Mouse (Mus musculus): ENCODE measurements around the gene Fut1. TPM values are rescaled to one million over a fixed set of nuclear protein-coding genes. Genes with fewer than 3 reads are reported as not detected.

The Fut1 gene
- polyA plus RNA-seq, 1 experiment from 2014 or later: 0.61 TPM

DNA sequence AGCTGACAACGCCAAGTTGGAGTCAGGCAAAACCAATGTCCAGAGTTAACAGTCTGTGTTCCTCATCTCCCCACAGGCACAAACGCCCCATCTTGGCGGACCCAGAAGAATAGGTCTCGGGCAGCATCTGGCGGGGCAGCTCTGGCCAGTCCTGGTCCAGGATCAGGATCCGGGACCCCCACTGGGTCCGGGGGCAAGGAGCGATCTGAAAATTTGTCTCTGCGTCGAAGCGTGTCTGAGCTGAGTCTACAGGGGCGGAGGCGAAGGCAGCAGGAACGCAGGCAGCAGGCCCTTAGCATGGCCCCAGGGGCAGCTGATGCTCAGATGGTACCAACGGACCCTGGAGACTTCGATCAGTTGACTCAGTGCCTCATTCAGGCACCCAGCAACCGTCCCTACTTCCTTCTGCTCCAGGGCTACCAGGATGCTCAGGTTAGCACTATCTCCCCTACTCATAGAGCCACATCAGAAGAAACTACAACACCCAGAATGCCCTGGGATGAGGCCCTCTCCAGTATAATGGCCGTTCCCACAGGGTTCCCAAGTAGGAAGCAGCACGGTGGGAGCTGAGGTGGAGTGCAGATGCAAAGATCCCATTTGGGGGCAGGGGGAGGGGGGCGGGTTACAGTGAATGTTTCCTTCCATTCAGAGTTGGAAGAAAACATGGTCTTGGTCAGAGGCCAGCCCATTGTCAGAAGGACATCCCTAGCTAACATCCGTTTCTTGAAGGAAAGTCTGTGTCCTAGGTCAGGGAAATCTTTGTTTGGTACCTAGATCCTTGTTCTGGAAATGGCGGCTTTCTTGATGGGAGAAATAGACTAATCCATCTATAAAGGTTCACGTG is 13.2 kb downstream of the Fut1 start:
- Histone ChIP-seq H3K4me3 (no peak overlapping the region), H3K4me2 (replicated peaks) (no peak overlapping the region), H3K9ac (no peak overlapping the region), H3K27ac (no peak overlapping the region), H3K27me3 (peaks cover 29% of the 10 kb centered on the region), H3K36me3 (no peaks in the 10 kb centered on the region), H3K9me3 (no peaks in the 10 kb centered on the region), H3K4me1 (peaks cover 9% of the 10 kb centered on the region)
- no peak for ATAC-seq (ENCODE audit: insufficient number of reproducible peaks, insufficient read depth, low FRiP score, low TSS enrichment)
- 73% methylated on average over 23 of the region's 23 CpGs for WGBS

DNA sequence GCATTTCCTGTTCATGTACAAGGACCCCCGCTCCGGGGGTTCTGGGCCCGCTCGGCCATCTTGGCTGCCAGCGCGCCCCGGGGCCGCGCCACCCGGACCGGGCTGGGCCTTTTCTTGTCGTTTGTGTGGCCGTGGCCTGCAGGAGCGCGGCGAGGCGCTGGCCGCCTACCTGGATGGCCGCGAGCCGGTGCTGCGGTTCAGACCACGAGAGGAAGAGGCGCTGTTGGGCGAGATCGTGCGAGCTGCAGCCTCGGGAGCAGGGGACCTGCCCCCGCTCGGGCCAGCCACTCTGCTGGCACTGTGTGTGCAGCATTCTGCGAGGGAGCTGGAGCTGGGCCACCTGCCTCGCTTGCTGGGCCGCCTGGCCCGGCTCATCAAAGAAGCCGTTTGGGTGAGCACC is 15.4 kb downstream of the Fut1 start:
- peaks cover 8% of the 10 kb centered on the region; the same call in 1 of the 2 replicates for H3K36me3 ChIP-seq
- H3K4me3 ChIP-seq: peak overlapping the region; percentile 30
- 14% methylated on average over 31 of the region's 35 CpGs for WGBS
- H3K9ac ChIP-seq: peak overlapping the region; percentile 63
- H3K9me3 ChIP-seq: no peaks in the 10 kb centered on the region
- peaks cover 24% of the 10 kb centered on the region for H3K27me3 ChIP-seq
- H3K27ac ChIP-seq: 0 out of 2 replicates have a peak overlapping the region, but pooled peaks have one; percentile 6
- peaks cover 9% of the 10 kb centered on the region for H3K4me1 ChIP-seq
- ATAC-seq (ENCODE audit: insufficient number of reproducible peaks, insufficient read depth, low FRiP score, low TSS enrichment): no peak
- H3K4me2 ChIP-seq (replicated peaks): peak overlapping the region; percentile 54

DNA sequence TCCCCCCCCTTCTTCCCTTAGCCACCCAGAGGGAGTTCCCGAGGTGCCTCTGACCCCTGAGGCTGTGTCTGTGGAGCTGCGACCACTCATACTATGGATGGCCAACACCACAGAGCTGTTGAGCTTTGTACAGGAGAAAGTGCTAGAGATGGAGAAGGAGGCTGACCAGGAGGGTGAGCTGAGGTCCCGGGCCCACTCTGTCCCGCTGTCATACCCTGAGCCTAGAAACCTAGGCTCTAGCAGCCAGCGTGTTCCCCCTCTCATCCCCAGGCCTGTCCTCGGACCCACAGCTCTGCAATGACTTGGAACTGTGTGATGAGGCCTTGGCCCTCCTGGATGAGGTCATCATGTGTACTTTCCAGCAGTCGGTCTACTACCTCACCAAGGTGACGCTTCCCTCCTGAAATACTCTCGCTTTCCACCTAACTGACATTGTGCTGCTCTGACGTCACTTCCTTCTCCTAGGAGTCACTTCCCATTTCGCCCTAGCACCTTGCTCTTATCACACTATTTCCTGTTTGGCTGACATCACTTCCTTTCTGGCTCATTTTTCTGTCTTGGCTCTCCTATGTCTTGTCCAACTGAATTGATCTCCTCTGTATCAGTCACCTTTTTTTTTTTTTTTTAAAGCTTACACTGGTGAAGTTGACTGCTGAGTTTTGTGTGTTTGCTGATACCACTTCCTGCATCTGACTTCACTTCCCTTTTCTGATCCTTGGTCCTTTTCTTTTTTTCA is 18.0 kb downstream of the Fut1 start:
- no peak for ATAC-seq (ENCODE audit: insufficient number of reproducible peaks, insufficient read depth, low FRiP score, low TSS enrichment)
- Histone ChIP-seq H3K4me2 (replicated peaks) (no peak overlapping the region), H3K4me1 (peaks cover 16% of the 10 kb centered on the region), H3K4me3 (no peak overlapping the region), H3K9me3 (no peaks in the 10 kb centered on the region), H3K9ac (no peak overlapping the region), H3K36me3 (peaks cover 8% of the 10 kb centered on the region; the same call in 1 of the 2 replicates), H3K27me3 (peaks cover 6% of the 10 kb centered on the region; the same call in 1 of the 2 replicates), H3K27ac (0 out of 2 replicates have a peak overlapping the region, but pooled peaks have one; percentile 23)
- WGBS: 88% methylated on average over 11 of the region's 11 CpGs

DNA sequence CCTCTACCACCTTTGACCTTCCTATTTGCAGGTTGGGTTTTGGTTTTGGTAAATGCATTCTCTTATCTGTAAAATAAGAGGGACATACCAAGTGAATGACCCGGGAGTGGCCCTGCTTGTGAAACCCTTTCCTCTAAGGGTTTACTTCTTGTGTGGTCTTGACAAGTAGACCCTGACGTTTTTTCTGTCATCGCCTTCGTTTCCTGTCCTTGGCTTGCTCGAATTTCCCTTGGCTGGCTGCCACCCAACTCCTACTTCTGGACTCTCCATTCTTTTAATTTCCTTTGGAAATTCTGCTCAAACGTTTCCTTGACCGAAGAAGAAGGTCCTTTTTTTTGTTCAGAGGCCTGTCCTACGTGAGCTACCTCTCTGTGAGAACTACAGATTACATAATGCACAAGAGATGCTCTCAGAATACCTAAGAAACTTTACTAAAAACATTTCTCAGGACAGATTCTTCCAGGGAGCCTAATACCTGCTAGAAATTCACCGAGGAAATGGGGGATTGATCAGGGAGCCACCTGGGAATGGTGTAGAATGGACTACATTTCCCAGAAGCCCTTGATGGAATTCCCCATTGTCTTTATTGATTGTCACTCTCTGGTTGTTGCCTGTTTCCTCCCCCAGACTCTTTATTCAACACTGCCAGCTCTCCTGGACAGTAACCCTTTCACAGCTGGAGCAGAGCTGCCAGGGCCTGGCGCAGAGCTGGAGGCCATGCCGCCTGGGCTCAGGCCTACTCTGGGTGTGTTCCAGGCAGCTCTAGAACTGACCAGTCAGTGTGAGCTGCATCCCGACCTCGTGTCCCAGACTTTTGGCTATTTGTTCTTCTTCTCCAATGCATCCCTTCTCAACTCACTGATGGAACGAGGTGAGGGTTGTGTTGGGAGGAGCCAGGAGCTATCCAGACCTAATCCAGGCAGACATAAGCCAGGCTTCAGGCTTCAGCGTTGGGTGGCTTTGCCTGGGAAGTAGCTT is 18.9 kb downstream of the Fut1 start:
- no peak for ATAC-seq (ENCODE audit: insufficient number of reproducible peaks, insufficient read depth, low FRiP score, low TSS enrichment)
- H3K36me3 ChIP-seq: peaks cover 8% of the 10 kb centered on the region; the same call in 1 of the 2 replicates
- no peak overlapping the region for H3K27ac ChIP-seq
- WGBS: 77% methylated on average over 15 of the region's 15 CpGs
- no peak overlapping the region for H3K9ac ChIP-seq
- no peaks in the 10 kb centered on the region for H3K9me3 ChIP-seq
- no peak overlapping the region for H3K4me3 ChIP-seq
- H3K4me2 ChIP-seq (replicated peaks): no peak overlapping the region
- H3K4me1 ChIP-seq: peaks cover 17% of the 10 kb centered on the region
- peaks cover 5% of the 10 kb centered on the region; the same call in 1 of the 2 replicates for H3K27me3 ChIP-seq

DNA sequence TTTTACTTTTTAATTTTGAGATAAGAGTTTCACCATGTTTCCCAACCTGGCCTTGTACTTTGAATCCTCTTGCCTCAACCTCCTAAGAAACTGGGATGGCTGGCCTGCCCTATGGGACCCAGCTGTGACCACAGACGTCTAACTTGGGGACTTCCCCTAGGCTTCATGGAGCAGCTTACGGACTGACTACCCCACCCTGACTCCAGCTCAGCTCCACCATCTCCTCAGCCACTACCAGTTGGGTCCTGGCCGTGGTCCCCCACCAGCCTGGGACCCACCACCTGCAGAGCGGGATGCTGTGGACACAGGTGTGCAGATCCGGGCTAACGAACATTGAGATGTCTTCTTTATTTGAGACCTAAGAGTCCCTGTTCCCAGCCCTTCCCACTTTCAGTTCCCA is 20.6 kb downstream of the Fut1 start:
- WGBS: 93% methylated on average over 6 of the region's 6 CpGs
- no peaks in the 10 kb centered on the region for H3K9me3 ChIP-seq
- peaks cover 28% of the 10 kb centered on the region for H3K4me1 ChIP-seq
- H3K4me3 ChIP-seq: no peak overlapping the region
- no peak overlapping the region for H3K4me2 ChIP-seq (replicated peaks)
- H3K27ac ChIP-seq: no peak overlapping the region
- no peak for ATAC-seq (ENCODE audit: insufficient number of reproducible peaks, insufficient read depth, low FRiP score, low TSS enrichment)
- peaks cover 3% of the 10 kb centered on the region; the same call in 1 of the 2 replicates for H3K27me3 ChIP-seq
- H3K36me3 ChIP-seq: peaks cover 8% of the 10 kb centered on the region; the same call in 1 of the 2 replicates
- H3K9ac ChIP-seq: no peak overlapping the region

DNA sequence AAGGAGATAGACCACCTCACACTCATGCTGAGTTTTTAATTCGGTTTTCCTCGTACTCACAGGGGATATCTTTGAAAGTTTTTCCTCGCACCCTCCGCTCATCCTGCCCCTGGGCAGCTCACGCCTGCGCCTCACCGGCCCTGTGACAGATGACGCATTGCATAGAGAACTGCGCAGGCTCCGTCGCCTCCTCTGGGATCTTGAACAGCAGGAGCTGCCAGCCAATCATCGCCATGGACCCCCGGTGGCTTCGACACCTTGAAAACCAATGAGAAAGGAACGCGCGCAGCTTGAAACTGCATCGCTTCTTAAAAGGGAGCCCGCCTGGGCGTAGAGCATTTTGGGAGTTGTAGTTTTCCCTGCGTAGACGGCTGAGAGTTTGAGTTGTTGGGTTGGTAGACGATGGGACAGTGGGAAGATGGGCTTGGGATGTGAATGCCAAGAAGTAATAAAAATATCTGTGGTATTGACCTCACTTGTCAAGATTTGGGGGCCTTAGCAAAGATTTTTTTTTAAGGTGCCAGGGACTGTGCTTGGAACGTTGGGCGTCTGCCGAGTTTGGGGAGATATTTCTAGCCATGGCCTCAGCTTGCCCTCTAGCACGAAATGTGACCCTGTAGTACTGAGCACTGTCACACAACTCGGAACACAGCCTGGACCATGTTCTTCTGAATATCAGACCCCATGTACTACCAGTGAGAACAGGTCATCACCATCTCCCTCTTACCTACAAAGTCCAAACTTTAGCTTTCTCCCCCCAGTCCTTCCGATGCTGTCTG is 21.7 kb downstream of the Fut1 start:
- 16% methylated on average over 29 of the region's 29 CpGs for WGBS
- Histone ChIP-seq H3K36me3 (peaks cover 8% of the 10 kb centered on the region; the same call in 1 of the 2 replicates), H3K4me3 (peak overlapping the region; percentile 29), H3K27ac (peak overlapping the region; percentile 32; the same call in 1 of the 2 replicates), H3K9ac (peak overlapping the region; percentile 33), H3K9me3 (no peaks in the 10 kb centered on the region), H3K4me1 (peaks cover 28% of the 10 kb centered on the region), H3K27me3 (no peaks in the 10 kb centered on the region), H3K4me2 (replicated peaks) (peak overlapping the region; percentile 53)
- ATAC-seq (ENCODE audit: insufficient number of reproducible peaks, insufficient read depth, low FRiP score, low TSS enrichment): peak; percentile 73; the same call in 1 of the 2 replicates

DNA sequence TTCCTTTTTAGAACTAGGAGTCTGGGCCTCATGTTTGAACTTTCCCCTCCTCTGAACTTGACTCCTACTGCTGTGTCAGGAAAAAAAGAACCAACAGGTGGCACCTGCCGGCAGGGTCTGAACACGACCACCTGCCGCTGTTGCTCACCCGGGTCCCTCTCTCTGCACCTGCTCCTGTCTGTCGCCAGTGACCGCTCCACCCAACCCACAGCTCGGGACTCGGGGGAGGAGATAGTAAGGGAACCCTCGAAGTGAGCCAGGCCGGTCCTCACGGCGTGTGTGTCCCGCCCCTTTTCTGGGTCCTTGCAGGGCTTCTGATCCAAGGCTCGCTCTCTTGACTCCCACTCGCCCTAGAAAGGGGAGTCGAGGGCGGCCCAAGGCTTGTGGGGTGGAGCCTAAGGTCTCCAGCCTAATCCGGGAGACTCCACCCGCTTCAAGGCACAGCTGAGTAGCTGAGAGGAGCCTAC is 22.5 kb downstream of the Fut1 start, which contains the start of gene Mamstr:
Gene Mamstr, plus strand, starts transcription at position 417 of the 467 bp plus-strand sequence.
- H3K27ac ChIP-seq: peak within 1 kb of the TSS; percentile 42; the same call in 1 of the 2 replicates
- H3K4me1 ChIP-seq: peaks cover 32% of the 10 kb centered on the region
- peak within 1 kb of the TSS; percentile 53; the same call in 1 of the 2 replicates for H3K4me2 ChIP-seq (replicated peaks)
- ATAC-seq (ENCODE audit: insufficient number of reproducible peaks, insufficient read depth, low FRiP score, low TSS enrichment): no peak
- no peaks in the 10 kb centered on the region for H3K27me3 ChIP-seq
- no peak within 1 kb of the TSS for H3K4me3 ChIP-seq
- H3K9me3 ChIP-seq: no peaks in the 10 kb centered on the region
- H3K9ac ChIP-seq: no peak within 1 kb of the TSS
- peaks cover 8% of the 10 kb centered on the region; the same call in 1 of the 2 replicates for H3K36me3 ChIP-seq
- WGBS: 20% methylated on average over 19 of the region's 19 CpGs

DNA sequence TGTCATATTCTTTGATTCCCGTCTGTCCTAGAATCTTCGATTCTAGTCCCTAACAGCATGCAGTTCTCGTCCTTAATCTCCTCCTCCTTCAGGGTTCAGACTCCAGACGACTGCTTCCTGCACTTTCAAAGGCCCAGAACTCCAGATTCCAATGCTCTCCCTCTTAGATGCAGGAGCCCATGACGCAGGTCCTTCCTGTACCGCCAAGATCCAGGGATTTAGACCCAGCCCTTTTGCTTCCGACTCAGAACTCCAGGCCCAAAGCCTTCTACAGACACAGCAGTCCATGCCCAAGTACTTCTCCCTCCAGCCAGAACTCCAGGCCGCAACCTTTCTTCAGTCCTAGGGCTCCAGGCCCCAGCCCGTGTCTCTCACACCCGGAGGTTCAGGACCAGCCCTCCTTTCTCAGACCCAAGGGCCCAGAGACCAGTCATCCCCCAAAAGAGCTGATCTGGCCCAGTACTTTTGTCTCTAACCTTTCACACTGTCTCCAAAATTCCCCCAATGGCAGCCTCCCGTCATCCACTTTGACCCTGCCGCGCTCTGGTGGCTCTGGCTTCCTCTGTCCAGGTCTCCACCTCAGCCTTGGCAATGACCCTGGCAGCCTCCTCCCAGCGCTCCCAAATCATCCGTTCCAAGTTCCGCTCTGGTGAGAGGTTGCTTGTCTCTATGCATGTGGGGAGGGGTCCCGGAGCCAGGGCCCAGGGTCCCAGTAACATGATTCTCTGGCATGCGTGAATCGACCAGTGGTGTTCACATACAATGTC is 23.3 kb downstream of the Fut1 start:
- H3K4me3 ChIP-seq: no peak overlapping the region
- peaks cover 36% of the 10 kb centered on the region for H3K4me1 ChIP-seq
- 72% methylated on average over 19 of the region's 19 CpGs for WGBS
- ATAC-seq (ENCODE audit: insufficient number of reproducible peaks, insufficient read depth, low FRiP score, low TSS enrichment): no peak
- H3K36me3 ChIP-seq: peaks cover 8% of the 10 kb centered on the region; the same call in 1 of the 2 replicates
- no peaks in the 10 kb centered on the region for H3K9me3 ChIP-seq
- H3K27me3 ChIP-seq: no peaks in the 10 kb centered on the region
- no peak overlapping the region for H3K9ac ChIP-seq
- 0 out of 2 replicates have a peak overlapping the region, but pooled peaks have one; percentile 1 for H3K4me2 ChIP-seq (replicated peaks)
- peak overlapping the region; percentile 42; the same call in 1 of the 2 replicates for H3K27ac ChIP-seq

DNA sequence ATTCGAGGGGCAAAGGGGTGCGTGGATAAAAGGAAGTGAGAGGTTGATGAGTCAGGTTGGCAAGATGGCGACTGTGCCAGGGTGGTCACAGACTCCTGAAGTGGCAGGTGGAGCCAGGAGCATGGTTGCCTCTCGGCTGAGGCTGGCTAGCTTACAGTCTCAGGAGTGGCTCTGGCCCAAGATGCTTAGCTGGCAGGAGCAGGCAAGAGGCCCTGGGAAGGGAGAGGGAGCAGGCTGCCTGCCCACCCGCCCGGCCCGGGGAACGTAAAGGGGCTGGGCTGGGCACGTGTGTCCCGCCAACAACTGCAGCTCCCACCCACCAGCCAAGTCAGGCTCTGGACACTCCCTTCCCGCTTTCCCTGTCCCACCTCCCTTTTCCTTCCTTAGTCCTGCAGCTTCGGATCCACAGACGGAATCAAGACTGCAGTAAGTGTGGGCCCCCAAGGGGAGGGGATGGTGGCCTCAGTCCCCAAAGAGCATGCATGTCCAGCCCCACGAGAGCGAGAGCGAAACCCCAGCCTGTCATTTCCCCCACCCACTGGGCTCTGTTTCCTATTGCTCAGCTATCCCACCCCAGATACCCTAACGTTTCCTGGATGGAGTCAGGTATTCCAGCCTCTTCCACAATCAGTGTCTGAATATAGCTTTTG is 24.4 kb downstream of the Fut1 start:
- Histone ChIP-seq H3K4me2 (replicated peaks) (peak overlapping the region; percentile 5), H3K9ac (no peak overlapping the region; the same call in 1 of the 2 replicates), H3K27me3 (no peaks in the 10 kb centered on the region), H3K4me3 (no peak overlapping the region), H3K9me3 (no peaks in the 10 kb centered on the region), H3K36me3 (peaks cover 4% of the 10 kb centered on the region; the same call in 1 of the 2 replicates), H3K4me1 (peaks cover 36% of the 10 kb centered on the region), H3K27ac (no peak overlapping the region)
- ATAC-seq (ENCODE audit: insufficient number of reproducible peaks, insufficient read depth, low FRiP score, low TSS enrichment): no peak
- WGBS: 71% methylated on average over 17 of the region's 17 CpGs

Data from embryonic facial prominence, embryonic 12.5 days (tissue).